Mouse (Mus musculus): ENCODE data around the gene Cib1.

The Cib1 gene

DNA sequence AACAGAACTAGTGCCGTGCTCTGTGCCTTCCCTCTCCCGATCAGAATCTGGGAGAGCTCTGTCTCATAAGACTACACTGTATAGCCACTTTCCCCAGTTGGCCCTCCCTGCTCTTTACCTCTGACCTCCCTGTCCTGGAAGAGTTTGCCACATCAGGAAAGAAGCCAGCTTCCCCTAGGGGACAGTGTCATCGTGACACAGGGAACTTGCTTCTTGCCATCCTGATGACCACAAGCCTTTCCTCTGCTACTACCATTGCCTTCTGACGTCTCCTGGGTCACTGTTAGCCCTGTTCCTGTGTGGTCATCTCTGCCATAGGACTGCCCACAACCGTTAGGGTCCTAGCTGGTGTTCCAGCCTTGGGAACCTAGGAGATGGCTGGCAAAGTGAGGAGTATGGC lies 29.7 kb downstream of the Cib1 start:
- no peak for DNase-seq (ENCODE audit: extremely low read depth, insufficient read length, low spot score)

DNA sequence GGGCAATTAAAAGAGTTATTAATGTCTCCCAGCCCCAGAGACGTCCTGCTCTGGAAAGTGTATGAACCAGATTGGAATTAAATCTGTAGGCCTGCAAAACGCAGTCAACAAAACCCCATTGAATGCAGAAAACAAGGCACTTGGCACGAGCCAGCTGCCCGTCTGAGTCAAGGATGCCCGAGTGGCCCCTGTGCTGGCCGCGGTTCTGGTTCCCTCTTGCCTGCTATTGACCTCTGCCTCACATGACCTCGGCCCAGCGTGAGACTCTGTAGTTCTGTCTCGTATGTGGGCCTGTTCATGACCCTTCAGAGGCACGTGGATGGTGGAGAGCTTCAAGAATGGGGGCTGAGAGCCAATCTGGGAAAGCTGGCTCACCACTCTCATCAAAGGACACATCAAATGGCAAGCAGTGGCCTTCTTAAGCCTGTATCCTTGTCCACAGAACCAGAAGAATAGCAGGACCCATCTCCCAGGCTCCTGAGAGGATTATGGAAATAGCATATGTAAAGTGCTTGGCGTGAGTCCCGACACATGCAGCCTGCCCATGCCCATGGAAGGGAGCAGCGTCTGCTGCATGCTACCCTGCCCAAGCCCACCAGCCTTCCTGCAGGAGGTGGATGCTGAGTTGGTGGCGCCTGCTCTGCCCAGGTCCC lies 30.6 kb downstream of the Cib1 start:
- DNase-seq (ENCODE audit: extremely low read depth, insufficient read length, low spot score): no peak

DNA sequence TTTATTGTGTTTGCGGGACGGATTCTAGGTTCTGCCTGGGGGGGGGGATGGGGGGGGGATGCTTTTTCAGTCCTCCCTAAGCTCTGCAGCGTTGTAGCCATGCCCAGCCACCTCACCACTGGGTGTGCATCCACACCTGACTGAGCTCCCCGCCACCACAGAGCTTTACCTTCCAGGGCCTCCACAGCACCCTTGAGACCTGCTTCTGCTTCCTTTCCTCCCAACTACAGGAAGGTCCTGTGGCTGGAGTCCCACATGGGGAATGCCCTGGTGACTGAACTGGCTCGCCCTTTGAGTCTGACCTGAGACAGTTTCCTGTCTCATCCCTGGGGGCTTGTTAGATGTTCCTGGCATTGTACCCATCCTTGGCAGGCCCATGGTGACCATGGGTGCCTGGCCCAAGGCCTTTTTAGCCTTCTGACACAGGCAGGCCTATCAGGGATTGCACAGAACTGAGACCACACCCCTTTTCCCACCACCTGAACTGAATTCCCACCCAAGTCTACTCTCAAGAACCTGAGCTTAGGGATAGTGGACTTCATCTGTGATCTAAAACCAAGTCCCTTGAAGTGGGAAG lies 31.6 kb downstream of the Cib1 start:
- DNase-seq (ENCODE audit: extremely low read depth, insufficient read length, low spot score): no peak

DNA sequence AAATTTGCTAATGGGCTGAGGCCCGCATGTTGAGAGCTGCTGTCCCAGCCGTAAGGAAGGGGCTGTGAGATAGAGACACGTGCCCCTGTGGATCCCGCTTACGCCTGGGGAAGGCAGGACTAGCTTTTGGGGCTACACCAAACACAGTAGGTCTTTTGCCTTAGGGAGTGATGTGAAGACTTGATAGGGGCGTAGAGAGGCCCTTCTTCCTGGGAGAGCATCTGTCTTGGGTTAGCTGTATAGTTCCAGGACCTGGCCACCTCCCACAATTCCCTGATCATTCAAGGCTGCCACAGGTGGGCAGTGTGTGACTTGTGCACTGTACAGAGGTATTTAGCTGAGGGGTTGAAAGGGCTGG lies 32.0 kb downstream of the Cib1 start:
- DNase-seq (ENCODE audit: extremely low read depth, insufficient read length, low spot score): no peak

DNA sequence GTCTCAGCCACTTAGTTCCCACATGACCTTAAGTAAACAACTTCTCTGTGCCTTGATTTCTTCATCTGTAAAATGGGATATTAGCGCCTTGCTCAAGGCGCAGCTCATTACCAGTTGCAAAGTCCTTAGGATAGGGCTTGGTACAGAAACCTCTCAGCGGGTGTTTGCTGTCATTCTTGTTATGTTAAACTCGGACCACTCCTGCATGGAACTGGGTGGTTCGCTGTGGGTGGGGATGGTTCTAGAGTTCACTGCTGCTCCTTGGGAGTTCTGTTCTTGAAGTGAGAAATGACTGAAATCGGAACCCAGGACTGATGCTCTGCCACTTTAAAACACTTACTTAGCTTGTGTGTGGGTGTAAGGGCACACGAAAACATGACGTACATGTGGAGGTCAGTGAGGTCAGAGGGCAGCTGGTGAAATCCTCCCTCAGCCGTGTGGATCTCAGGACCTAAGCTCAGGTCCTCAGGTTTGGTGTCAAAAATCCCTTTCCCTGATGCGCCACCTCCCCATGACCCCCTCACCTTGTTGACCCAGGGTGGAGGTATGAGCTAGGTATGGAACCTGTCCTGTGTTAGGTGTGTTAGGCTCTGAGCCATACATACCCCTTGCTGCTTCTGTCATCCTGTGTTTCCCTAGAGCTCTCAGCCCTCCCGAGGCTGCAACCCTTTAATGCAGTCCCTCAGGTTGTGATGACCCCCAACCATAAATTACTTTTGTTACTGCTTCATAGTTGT lies 32.6 kb downstream of the Cib1 start:
- no peak for DNase-seq (ENCODE audit: extremely low read depth, insufficient read length, low spot score)

DNA sequence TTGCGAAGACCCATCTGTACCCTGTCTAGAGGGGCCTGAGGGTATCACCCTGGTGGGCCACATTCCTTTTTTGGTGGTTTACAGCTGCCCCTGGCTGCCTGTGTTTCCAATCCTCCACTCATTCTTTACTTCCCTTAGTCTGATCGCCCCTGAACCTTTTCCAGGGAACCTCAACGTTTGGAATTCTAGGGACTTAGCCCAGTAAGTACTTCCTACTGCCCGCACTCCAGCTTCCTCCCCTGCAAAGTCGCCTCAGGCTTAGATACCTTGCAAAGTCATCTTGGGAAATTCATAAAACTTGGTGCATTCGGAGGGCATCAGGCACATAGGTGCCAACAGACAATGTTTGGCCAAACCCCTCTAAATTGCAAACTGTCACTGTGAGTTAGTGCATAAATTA lies 33.3 kb downstream of the Cib1 start:
- DNase-seq (ENCODE audit: extremely low read depth, insufficient read length, low spot score): no peak

DNA sequence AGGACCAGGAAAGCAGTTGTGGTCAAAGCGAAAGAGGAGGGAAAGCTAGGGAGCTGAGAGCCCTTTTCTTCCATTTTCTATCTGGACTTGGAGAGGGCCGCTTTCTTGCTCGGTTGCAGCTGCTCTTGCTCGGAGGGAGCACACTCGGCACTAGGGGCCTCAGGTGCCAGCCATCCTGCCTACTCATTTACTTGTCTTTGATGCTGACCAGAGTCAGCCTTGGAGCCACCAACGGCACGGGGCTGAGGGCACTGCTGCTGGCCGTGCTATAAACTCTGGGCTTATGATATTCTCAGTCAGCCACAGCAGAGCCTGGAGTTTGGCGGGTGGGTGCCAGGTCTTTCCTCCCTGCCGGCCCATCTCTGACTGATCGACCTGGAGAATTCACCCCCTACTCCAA lies 33.8 kb downstream of the Cib1 start:
- DNase-seq (ENCODE audit: extremely low read depth, insufficient read length, low spot score): no peak

DNA sequence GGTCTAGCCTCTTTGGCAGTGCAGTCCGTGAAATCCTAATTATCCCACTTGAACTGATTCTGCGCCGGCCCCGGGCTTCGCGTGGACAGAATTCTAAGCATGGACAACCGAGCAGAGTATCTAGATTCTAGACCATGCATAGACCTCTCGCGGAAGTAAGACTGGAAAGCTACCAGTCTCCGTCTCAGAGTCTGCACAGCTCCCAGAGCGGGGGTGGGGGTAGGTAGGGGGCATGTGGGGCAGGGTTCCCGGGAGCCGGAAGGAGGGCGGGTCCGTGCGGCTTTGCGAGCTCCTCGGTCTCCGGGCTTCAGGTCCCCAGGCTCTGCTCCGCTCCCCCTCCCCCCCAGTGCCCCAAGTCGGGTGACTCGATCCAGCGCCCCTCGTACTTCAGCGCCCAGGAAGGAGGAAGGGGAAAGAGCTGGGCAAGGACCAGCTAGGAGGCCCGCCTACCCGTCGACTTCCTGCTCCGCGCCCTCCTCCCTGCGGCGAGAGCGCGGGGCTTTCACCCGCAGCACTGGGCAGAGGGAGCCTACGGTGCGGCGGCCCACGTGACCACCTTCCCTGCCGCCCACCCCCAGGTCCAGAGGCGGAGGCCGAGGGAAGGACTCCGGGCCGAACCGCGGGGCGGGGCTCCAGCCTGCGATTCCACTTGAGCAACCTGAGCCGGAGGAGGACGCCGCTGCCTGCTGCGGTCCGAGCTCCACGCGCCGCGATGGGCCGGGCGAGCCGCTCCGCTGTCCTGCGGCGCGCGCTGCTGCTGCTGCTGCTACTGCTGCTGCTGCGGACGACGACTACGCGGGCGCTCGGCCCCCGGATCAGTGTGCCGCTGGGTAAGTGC lies 34.5 kb downstream of the Cib1 start:
- DNase-seq (ENCODE audit: extremely low read depth, insufficient read length, low spot score): peak; percentile 94

DNA sequence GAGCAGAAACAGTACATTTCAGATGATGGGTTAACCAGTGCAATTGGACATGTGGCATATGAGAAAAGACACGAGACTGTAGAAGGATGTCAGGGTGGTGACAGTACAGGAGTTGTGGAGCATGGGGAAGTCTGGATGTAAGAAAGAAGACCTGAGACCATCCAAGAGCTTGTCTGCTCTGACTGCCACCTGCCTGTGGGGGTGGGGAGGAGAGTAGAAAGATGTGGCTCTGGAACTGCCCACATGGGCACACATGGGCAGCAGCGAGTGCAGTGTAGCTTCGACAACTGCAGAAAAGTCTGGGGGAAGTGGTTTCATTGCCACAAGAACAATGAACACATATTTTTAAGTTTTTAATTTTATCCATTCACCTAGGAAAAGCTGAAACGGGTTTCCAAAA lies 35.2 kb downstream of the Cib1 start:
- no peak for DNase-seq (ENCODE audit: extremely low read depth, insufficient read length, low spot score)

DNA sequence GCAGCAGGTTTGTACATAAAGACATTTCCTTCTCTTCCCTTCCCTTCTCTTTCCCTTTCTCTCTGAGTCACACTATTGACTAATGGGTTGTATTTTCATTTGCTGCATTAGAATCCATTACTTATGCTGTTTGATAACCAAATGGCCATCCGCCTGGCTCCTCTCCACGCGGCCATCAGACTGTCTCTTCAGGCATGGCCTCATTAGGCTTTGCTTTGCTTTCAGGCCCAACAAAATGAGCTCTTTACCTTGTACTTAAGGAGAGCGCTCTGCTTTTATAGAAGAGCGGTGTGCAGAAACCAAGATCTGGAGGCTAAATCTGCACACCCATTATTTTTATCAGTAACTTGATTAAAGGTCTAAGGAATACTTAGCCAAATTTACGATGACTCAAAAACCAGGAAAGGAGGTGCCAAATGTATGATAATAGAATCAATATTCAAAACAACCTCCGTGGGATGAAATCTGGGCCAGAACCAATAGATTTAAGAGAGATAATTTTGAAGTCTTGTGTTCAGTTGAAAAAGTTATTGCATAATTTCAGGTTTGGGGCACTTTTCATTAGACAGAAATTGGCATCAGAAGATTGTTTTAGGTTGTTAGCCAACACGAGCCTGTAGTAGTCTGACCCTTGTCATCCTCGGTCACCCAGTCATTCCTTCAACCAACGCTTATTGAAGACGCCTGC lies 36.9 kb downstream of the Cib1 start:
- no peak for DNase-seq (ENCODE audit: extremely low read depth, insufficient read length, low spot score)

DNA sequence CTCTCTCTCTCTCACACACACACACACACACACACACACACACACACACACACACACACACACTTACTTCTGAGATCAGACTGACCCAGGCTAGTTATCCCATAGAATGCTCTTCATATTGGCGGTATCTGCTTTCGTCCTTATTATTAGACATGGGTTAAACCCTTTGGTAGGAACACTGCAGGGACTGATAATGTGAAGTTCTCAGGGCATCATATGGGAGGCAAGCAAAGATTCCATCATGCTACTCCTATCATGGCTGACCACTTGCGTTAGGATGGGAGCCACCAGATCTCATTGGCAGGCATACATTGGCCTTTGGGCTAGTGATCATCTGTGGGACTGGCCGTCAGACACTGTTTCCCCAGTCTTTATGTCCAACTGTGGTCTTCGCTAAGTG lies 37.5 kb downstream of the Cib1 start:
- DNase-seq (ENCODE audit: extremely low read depth, insufficient read length, low spot score): no peak

DNA sequence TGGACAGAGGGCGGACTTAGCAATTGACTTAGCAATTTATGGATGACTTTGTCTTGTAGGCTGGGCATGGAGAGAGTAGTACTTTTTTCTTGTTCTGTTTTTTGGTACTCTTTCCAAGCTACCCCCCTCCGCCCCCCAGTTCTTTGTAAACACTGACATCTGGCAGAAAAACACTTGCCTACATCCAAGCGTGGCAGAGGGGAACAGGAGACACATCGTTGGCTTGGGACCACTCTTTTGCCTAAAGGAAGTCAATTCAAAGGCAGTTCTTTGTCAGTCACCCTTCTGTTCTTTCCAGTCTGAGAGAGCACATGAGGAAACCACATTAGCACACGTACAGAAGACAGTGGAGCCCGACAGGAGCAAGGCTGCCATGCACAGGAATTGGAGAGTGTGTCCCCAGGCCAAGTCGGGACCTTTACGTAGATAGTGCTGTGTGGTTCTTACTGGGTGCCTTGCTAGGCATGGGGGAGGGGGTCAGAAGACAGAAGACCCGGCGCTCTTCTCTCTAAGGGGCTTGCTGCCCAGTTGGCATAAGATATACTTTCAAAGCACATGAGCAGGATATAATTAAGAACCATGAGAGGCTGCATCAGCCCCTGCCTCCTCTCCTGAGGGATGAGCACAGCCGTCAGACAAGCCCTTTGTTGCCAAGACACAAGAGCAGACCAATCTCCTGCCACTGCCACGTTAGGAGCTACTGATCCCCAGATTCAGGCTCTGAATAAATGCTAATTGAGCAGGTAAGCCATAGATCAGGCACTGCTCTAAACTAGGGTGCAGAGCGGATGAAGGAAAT lies 38.5 kb downstream of the Cib1 start:
- DNase-seq (ENCODE audit: extremely low read depth, insufficient read length, low spot score): no peak

DNA sequence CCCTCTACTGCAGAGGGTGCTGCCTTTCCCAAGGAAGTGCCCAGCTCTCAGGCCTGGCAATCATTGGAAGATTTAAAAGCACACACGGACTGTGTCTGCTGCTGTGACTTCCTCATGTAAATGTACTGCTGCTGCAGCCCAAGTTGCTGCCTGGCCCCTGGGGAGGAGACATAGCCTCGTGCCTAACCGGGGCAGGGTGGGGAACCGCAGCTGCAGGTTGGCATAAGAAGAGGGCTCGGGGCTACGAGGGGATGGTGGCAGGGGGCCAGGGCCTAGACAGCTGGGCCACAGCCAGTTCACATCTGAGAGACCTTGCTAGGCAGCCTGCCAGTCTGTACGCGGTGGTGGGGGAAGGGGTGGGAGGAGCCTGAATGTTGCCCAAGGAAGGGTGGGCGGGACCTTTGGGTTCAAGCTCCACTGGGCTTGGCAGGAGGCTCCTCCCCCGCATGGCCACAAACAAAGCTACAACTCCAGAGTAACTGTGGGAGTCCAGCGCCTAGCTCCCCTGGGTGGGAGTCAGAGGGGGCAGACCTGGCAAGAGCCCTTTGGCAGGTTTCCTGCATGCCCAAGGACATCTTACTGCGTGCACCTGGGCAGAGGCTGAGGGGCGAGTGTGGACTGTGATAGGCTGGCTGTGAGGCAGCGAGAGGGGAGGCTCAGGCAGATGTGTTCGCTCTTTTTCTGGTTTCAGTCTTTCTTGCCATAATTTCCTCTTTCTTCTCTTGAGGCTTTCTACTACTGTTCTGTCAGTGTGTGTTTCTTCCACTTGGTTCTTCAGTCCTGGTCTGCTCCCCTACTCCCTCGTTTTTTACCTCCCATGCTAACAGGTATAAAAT lies 40.2 kb downstream of the Cib1 start:
- peak; percentile 93 for DNase-seq (ENCODE audit: extremely low read depth, insufficient read length, low spot score)

DNA sequence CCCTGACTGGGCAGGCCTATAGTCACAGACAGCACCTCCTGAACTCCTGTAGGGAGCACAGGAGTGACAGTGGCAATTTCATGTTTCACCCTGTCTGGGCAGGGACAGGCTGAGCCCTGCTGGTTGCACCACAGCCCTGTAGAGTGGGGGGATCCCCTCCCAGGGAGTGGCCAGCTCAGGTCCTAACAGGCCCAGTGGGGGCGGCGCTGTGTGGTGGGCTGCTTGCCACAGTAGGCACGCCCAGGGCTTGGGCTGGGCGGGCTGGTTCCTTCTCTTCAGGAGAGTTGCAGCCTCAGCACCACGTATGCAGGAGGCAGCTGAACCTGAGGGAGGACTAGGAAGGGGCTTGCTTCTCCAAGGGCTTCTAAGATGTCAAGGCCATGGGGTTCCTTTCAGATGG lies 41.2 kb downstream of the Cib1 start:
- DNase-seq (ENCODE audit: extremely low read depth, insufficient read length, low spot score): peak; percentile 85

DNA sequence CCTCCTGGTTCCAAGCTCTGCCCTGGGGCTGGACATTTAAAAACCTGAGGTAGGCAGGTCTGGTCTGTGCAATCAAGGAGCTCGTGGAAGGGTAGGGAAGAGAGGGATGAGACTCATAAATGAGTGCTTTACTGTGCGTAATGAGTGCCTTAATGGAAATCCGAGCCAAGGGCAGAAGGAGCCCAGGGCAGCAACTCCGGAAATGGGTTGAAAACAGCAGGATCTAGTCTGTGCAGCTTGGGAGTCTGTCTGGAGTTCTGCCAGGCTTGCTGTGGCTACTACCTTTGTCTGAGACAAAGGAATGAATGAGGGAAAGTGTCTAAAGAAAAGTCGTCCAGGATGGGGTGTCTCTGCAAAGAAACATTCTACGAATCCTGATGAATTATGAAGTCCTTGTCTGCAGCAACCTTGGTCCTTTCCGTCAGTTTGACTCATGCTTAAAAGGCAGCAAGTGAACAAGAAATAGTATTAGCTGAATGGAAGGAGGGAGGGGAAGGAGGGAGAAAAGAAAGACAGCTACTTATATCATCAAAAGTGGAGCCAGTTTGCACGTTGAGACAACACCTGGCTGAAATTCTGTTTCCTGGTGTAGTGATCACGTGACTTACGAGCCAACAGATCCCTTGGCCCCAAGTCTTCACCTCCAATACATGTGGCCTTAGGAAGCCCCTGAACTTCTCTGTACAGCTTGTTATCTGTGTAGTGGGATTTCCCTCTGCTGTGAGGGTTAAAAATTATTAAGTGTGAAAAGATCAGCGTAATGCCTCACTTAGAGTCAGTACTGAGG lies 43.3 kb downstream of the Cib1 start:
- DNase-seq (ENCODE audit: extremely low read depth, insufficient read length, low spot score): no peak

DNA sequence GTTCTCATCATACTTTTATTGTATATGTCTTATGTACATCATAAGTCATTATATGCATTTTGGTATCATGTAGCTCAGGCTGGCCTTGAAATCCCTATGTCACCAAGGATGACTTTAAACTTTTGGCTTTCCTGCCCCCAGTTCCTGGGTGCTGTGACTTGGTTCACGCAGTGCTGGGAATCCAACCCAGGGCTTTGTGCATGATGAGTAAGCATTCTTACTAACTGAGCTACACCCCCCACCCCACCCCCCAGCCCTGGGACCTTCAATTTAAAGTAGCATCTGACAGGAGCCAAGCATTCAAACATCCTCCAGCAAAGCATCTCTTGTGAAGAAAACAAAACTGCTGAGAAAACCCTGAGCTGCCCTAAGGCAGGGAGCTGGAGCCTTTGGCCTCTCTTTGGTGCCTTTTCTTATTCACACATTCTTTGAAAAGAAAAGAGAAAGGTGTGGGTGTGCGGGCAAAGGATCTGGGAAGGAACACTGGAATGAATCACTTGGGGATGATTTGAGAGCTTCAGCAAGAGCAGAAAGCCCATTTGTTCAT lies 44.0 kb downstream of the Cib1 start:
- no peak for DNase-seq (ENCODE audit: extremely low read depth, insufficient read length, low spot score)

DNA sequence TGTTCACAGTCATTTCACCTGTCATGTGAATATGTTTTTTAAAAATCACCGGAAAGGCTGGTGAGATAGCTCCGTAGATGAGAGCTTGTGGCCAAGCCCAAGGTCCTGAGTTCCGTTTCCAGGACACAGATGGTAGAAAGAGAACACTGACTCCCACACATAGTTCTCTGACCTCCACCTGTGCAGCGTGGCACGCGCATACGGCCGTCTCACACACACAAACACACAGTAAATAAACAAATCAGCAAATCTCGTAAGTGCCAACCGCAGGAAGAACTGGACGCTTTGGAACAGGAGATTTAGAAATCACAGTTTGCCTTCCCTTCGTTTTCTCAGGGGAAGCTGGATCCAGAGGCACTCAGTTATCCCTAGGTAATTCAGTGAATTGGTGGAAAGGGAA lies 45.1 kb downstream of the Cib1 start:
- DNase-seq (ENCODE audit: extremely low read depth, insufficient read length, low spot score): no peak
